ENCODE assay signal across 7 mouse cellular contexts in genomic region chr10:81287513-81288157, GRCm38 (mm10). TPM values are rescaled to one million over a fixed set of nuclear protein-coding genes. Genes with fewer than 3 reads are reported as not detected.
DNase-seq lines count a peak whose midpoint lies in the region; ATAC-seq and TF ChIP-seq lines count a peak whose summit lies in the region.

No protein-coding gene starts in this region.

- peaks cover 43% of the 10 kb centered on the region for H3K27me3 ChIP-seq in G1E (ENCODE audit: insufficient read depth, low read length)
- peaks cover 39% of the 10 kb centered on the region for H3K27me3 ChIP-seq in kidney, embryonic 14.5 days (ENCODE audit: control insufficient read depth, insufficient read depth, low read length)

- no peak for DNase-seq in left cerebral cortex, adult 2 months (ENCODE audit: extremely low spot score in 1 of 2, low spot score in 2 of 2)
- no peak for DNase-seq in left cerebral cortex, adult 9 months (ENCODE audit: low spot score in 2 of 2)
- DNase-seq in G1E (ENCODE audit: low spot score) = no peak
- DNase-seq in c-Kit-positive CD71-positive TER-119-positive erythroid progenitor cells, embryonic 14.5 days (ENCODE audit: low spot score) = peak; percentile 70
- no peak for DNase-seq in right cerebral cortex, adult 18-20 months

- no peak overlapping the region for H3K4me3 ChIP-seq in left cerebral cortex, adult 2 months
- H3K4me3 ChIP-seq in G1E (ENCODE audit: low read depth, low read length) = no peak overlapping the region
- H3K4me3 ChIP-seq in kidney, embryonic 14.5 days (ENCODE audit: low read length) = no peak overlapping the region
- no peak overlapping the region for H3K4me3 ChIP-seq in olfactory bulb, adult 2 months (ENCODE audit: insufficient read depth, low read depth, low read length)

- H3K4me1 ChIP-seq in G1E (ENCODE audit: insufficient read depth, low read depth, low read length) = peaks cover 74% of the 10 kb centered on the region
- H3K4me1 ChIP-seq in kidney, embryonic 14.5 days (ENCODE audit: control insufficient read depth, insufficient read depth, low read length) = peaks cover 16% of the 10 kb centered on the region; the same call in 1 of the 2 replicates
- peaks cover 25% of the 10 kb centered on the region for H3K4me1 ChIP-seq in olfactory bulb, adult 2 months (ENCODE audit: control insufficient read depth, insufficient read depth, low read length)

- H3K9me3 ChIP-seq in G1E (replicated peaks) = no peaks in the 10 kb centered on the region
- H3K9me3 ChIP-seq in kidney, embryonic 14.5 days (ENCODE audit: control insufficient read depth, low read length) = no peaks in the 10 kb centered on the region

- no peak overlapping the region for H3K27ac ChIP-seq in left cerebral cortex, adult 2 months
- no peak overlapping the region for H3K27ac ChIP-seq in kidney, embryonic 14.5 days (ENCODE audit: low read depth, low read length)
- no peak overlapping the region for H3K27ac ChIP-seq in olfactory bulb, adult 2 months (ENCODE audit: insufficient read depth, low read depth, low read length)

- ATAC-seq in G1E (ENCODE audit: extremely low read depth, insufficient number of reproducible peaks, low FRiP score, poor library complexity, severe bottlenecking) = no peak
- no peak for ATAC-seq in kidney, embryonic 14.5 days (ENCODE audit: low FRiP score, low TSS enrichment)

- intact Hi-C loops in left cerebral cortex, adult 2 months (cut with DNase I) = loop anchor here (2.0 to 5.0 kb wide), 5 partner anchors 31 to 163 kb away; partner anchors contain the start of genes Gipc3 and Hmg20b

- H3K4me2 ChIP-seq in kidney, embryonic 14.5 days (replicated peaks; ENCODE audit: low read depth, low read length) = peak overlapping the region; percentile 17; the same call in 1 of the 2 replicates

- H3K36me3 ChIP-seq in G1E (replicated peaks) = no peaks in the 10 kb centered on the region
- no peaks in the 10 kb centered on the region for H3K36me3 ChIP-seq in kidney, embryonic 14.5 days (ENCODE audit: control insufficient read depth, insufficient read depth, low read length)

- no peak for TF ChIP-seq POLR2A in olfactory bulb, adult 2 months (IDR thresholded peaks at IDR 0.05; ENCODE audit: insufficient read depth, low read depth, low read length)

- no peak overlapping the region for H3K9ac ChIP-seq in kidney, embryonic 14.5 days (ENCODE audit: low read depth, low read length)

- TF ChIP-seq CTCF in left cerebral cortex, adult 2 months (IDR thresholded peaks at IDR 0.05) = peak; percentile 86
- TF ChIP-seq CTCF in G1E (IDR thresholded peaks at IDR 0.05; ENCODE audit: low read depth, low read length) = peak; percentile 99
- TF ChIP-seq CTCF in olfactory bulb, adult 2 months (IDR thresholded peaks at IDR 0.05; ENCODE audit: insufficient read depth, low read depth, low read length) = peak; percentile 71; the same call in 1 of the 2 replicates

- 63% methylated on average over 8 of the region's 8 CpGs for WGBS in kidney, embryonic 14.5 days
- 62% methylated on average over 8 of the region's 8 CpGs for WGBS in olfactory bulb, adult 2 months

RNA-seq across cellular contexts. Expression of gene Tjp3, which starts 3.7 kb away (rescaled TPM):
- total RNA-seq in left cerebral cortex, adult 2 months (2021) = under 1 TPM; 0.26 to 0.45 TPM
- total RNA-seq in G1E (2014; fragmentation: Nextera tagmentation) = 0.44 TPM in 1 of 2 replicates, not detected in the other
- total RNA-seq in G1E (2017) = 1.8 and 1.9 TPM in 2 replicates
- polyA plus RNA-seq in G1E (2012) = 1.4 and 1.6 TPM in 2 replicates
- 7.6 and 11.6 TPM in 2 replicates for polyA plus RNA-seq in kidney, embryonic 14.5 days (2014; fragmentation: Nextera tagmentation; extraction: Ambion mirVana)
- not detected in 2 replicates for polyA plus RNA-seq in olfactory bulb, adult 2 months (2012; ENCODE audit: insufficient read depth, insufficient read length, low replicate concordance, missing spikeins)

RNA-seq across cellular contexts. Expression of gene Pip5k1c, which starts 5.1 kb away (rescaled TPM):
- total RNA-seq in left cerebral cortex, adult 2 months (2021) = 100 to 1,000 TPM; 431 TPM
- total RNA-seq in G1E (2014; fragmentation: Nextera tagmentation) = 58.0 and 62.2 TPM in 2 replicates
- total RNA-seq in G1E (2017) = 58.8 and 66.6 TPM in 2 replicates
- 266 and 331 TPM in 2 replicates for polyA plus RNA-seq in G1E (2012)
- 25.4 and 60.7 TPM in 2 replicates for polyA plus RNA-seq in kidney, embryonic 14.5 days (2014; fragmentation: Nextera tagmentation; extraction: Ambion mirVana)
- 935 TPM in 1 of 2 replicates, not detected in the other for polyA plus RNA-seq in olfactory bulb, adult 2 months (2012; ENCODE audit: insufficient read depth, insufficient read length, low replicate concordance, missing spikeins)

RNA-seq across cellular contexts. Expression of gene Apba3, which starts 20.9 kb away (rescaled TPM):
- total RNA-seq in left cerebral cortex, adult 2 months (2021) = 10 to 100 TPM; 35.8 to 38.6 TPM
- total RNA-seq in G1E (2014; fragmentation: Nextera tagmentation) (36.2 and 44.6 TPM in 2 replicates), G1E (2017) (27.9 and 38.9 TPM in 2 replicates)
- polyA plus RNA-seq in G1E (2012) = 113 and 130 TPM in 2 replicates
- polyA plus RNA-seq in kidney, embryonic 14.5 days (2014; fragmentation: Nextera tagmentation; extraction: Ambion mirVana) = 51.4 and 52.7 TPM in 2 replicates
- polyA plus RNA-seq in olfactory bulb, adult 2 months (2012; ENCODE audit: insufficient read depth, insufficient read length, low replicate concordance, missing spikeins) = not detected in 2 replicates

RNA-seq across cellular contexts. Expression of gene Mrpl54, which starts 20.9 kb away (rescaled TPM):
- 10 to 100 TPM; 41.3 to 42.8 TPM for total RNA-seq in left cerebral cortex, adult 2 months (2021)
- total RNA-seq in G1E (2014; fragmentation: Nextera tagmentation) (75.6 and 78.6 TPM in 2 replicates), G1E (2017) (186 and 206 TPM in 2 replicates)
- 612 and 631 TPM in 2 replicates for polyA plus RNA-seq in G1E (2012)
- polyA plus RNA-seq in kidney, embryonic 14.5 days (2014; fragmentation: Nextera tagmentation; extraction: Ambion mirVana) = 240 and 276 TPM in 2 replicates
- not detected in 2 replicates for polyA plus RNA-seq in olfactory bulb, adult 2 months (2012; ENCODE audit: insufficient read depth, insufficient read length, low replicate concordance, missing spikeins)

RNA-seq across cellular contexts. Expression of gene Cactin, which starts 33.3 kb away (rescaled TPM):
- 10 to 100 TPM; 31.3 to 31.8 TPM for total RNA-seq in left cerebral cortex, adult 2 months (2021)
- total RNA-seq in G1E (2014; fragmentation: Nextera tagmentation) = 9.0 and 11.4 TPM in 2 replicates
- 23.5 and 23.9 TPM in 2 replicates for total RNA-seq in G1E (2017)
- polyA plus RNA-seq in G1E (2012) = 77.9 and 80.5 TPM in 2 replicates
- 21.4 and 29.6 TPM in 2 replicates for polyA plus RNA-seq in kidney, embryonic 14.5 days (2014; fragmentation: Nextera tagmentation; extraction: Ambion mirVana)
- polyA plus RNA-seq in olfactory bulb, adult 2 months (2012; ENCODE audit: insufficient read depth, insufficient read length, low replicate concordance, missing spikeins) = not detected in 2 replicates
